Mouse (Mus musculus): ENCODE results near the gene Rhobtb1. TPM values are rescaled to one million over a fixed set of nuclear protein-coding genes. Genes with fewer than 3 reads are reported as not detected.

Gene Rhobtb1
- polyA plus RNA-seq, 1 experiment = 7.5 TPM

- H3K4me2 ChIP-seq (ENCODE audit: low read depth) = no peak overlapping the region
- no peak overlapping the region for H3K4me3 ChIP-seq
- no peak for TF ChIP-seq REST (IDR thresholded peaks at IDR 0.05; ENCODE audit: insufficient read depth, insufficient read length)
- no peak for TF ChIP-seq POLR2AphosphoS2 (IDR thresholded peaks at IDR 0.05; ENCODE audit: insufficient read length, low read depth)
- no peak for TF ChIP-seq TCF12 (IDR thresholded peaks at IDR 0.05; ENCODE audit: insufficient read depth, poor library complexity, severe bottlenecking)
- TF ChIP-seq CEBPB (IDR thresholded peaks at IDR 0.05; ENCODE audit: insufficient read depth, poor library complexity, severe bottlenecking) = no peak
- TF ChIP-seq E2F4 (IDR thresholded peaks at IDR 0.05; ENCODE audit: insufficient read depth) = no peak
- TF ChIP-seq POLR2A (IDR thresholded peaks at IDR 0.05; ENCODE audit: insufficient read length, low read depth) = no peak
- TF ChIP-seq USF1 (IDR thresholded peaks at IDR 0.05; ENCODE audit: low read depth) = no peak
- no peak for TF ChIP-seq SRF (IDR thresholded peaks at IDR 0.05; ENCODE audit: control insufficient read depth, insufficient read length, low read depth)
- TF ChIP-seq TCF3 (IDR thresholded peaks at IDR 0.05; ENCODE audit: insufficient read length, low read depth) = no peak
- TF ChIP-seq MYOD1 (IDR thresholded peaks at IDR 0.05; ENCODE audit: control insufficient read depth in 1 of 3, insufficient read length in 2 of 3, low read depth in 2 of 3) = no peak
- TF ChIP-seq MAX (IDR thresholded peaks at IDR 0.05; ENCODE audit: low read depth) = no peak
- no peaks in the 10 kb centered on the region for H3K27me3 ChIP-seq (ENCODE audit: control insufficient read depth, insufficient read depth, insufficient read length)
- H3K79me2 ChIP-seq (ENCODE audit: control insufficient read depth, insufficient read depth) = no peaks in the 10 kb centered on the region
- H3ac ChIP-seq (ENCODE audit: control insufficient read depth, insufficient read length) = no peak overlapping the region
- no peaks in the 10 kb centered on the region for H3K36me3 ChIP-seq (ENCODE audit: control insufficient read depth, insufficient read depth)
Observed at GRCm38 (mm10) chr10:69193721-69194120, 42.5 kb downstream of the Rhobtb1 start.

GRCm38 (mm10) chr10:69204677-69205400 lies 53.6 kb downstream of the Rhobtb1 start:
- H3K27me3 ChIP-seq (ENCODE audit: control insufficient read depth, insufficient read depth, insufficient read length) = no peaks in the 10 kb centered on the region
- no peak overlapping the region for H3ac ChIP-seq (ENCODE audit: control insufficient read depth, insufficient read length)
- TF ChIP-seq MYOD1 (IDR thresholded peaks at IDR 0.05; ENCODE audit: control insufficient read depth in 1 of 3, insufficient read length in 2 of 3, low read depth in 2 of 3) (no peak), REST (IDR thresholded peaks at IDR 0.05; ENCODE audit: insufficient read depth, insufficient read length) (no peak)
- no peaks in the 10 kb centered on the region for H3K36me3 ChIP-seq (ENCODE audit: control insufficient read depth, insufficient read depth)
- H3K79me2 ChIP-seq (ENCODE audit: control insufficient read depth, insufficient read depth) = no peaks in the 10 kb centered on the region
- no peak overlapping the region for H3K4me3 ChIP-seq
- peak overlapping the region; percentile 47 for H3K4me2 ChIP-seq (ENCODE audit: low read depth)

GRCm38 (mm10) chr10:69206081-69206480 lies 54.8 kb downstream of the Rhobtb1 start:
- Histone ChIP-seq H3K36me3 (ENCODE audit: control insufficient read depth, insufficient read depth) (no peaks in the 10 kb centered on the region), H3K4me2 (ENCODE audit: low read depth) (no peak overlapping the region)
- TF ChIP-seq REST (IDR thresholded peaks at IDR 0.05; ENCODE audit: insufficient read depth, insufficient read length) = no peak
- TF ChIP-seq TCF12 (IDR thresholded peaks at IDR 0.05; ENCODE audit: insufficient read depth, poor library complexity, severe bottlenecking) = no peak
- TF ChIP-seq CEBPB (IDR thresholded peaks at IDR 0.05; ENCODE audit: insufficient read depth, poor library complexity, severe bottlenecking) = no peak
- no peak for TF ChIP-seq USF1 (IDR thresholded peaks at IDR 0.05; ENCODE audit: low read depth)
- no peak for TF ChIP-seq MAX (IDR thresholded peaks at IDR 0.05; ENCODE audit: low read depth)
- TF ChIP-seq E2F4 (IDR thresholded peaks at IDR 0.05; ENCODE audit: insufficient read depth) = no peak
- TF ChIP-seq POLR2AphosphoS2 (IDR thresholded peaks at IDR 0.05; ENCODE audit: insufficient read length, low read depth) = no peak
- TF ChIP-seq MYOG (IDR thresholded peaks at IDR 0.05; ENCODE audit: control insufficient read depth in 1 of 3, insufficient read depth in 1 of 3, insufficient read length in 2 of 3, low read depth in 2 of 3) = no peak
- no peak for TF ChIP-seq MYOD1 (IDR thresholded peaks at IDR 0.05; ENCODE audit: control insufficient read depth in 1 of 3, insufficient read length in 2 of 3, low read depth in 2 of 3)
- no peak for TF ChIP-seq POLR2A (IDR thresholded peaks at IDR 0.05; ENCODE audit: insufficient read length, low read depth)

GRCm38 (mm10) chr10:69207481-69207880 lies 56.2 kb downstream of the Rhobtb1 start:
- Histone ChIP-seq H3K27me3 (ENCODE audit: control insufficient read depth, insufficient read depth, insufficient read length) (no peaks in the 10 kb centered on the region), H3K4me2 (ENCODE audit: low read depth) (peak overlapping the region; percentile 64), H3K79me2 (ENCODE audit: control insufficient read depth, insufficient read depth) (peaks cover 15% of the 10 kb centered on the region), H3K4me3 (no peak overlapping the region), H3ac (ENCODE audit: control insufficient read depth, insufficient read length) (no peak overlapping the region), H3K36me3 (ENCODE audit: control insufficient read depth, insufficient read depth) (no peaks in the 10 kb centered on the region)
- TF ChIP-seq MYOG (IDR thresholded peaks at IDR 0.05; ENCODE audit: control insufficient read depth in 1 of 3, insufficient read depth in 1 of 3, insufficient read length in 2 of 3, low read depth in 2 of 3) = no peak
- TF ChIP-seq REST (IDR thresholded peaks at IDR 0.05; ENCODE audit: insufficient read depth, insufficient read length) = no peak
- TF ChIP-seq MYOD1 (IDR thresholded peaks at IDR 0.05; ENCODE audit: control insufficient read depth in 1 of 3, insufficient read length in 2 of 3, low read depth in 2 of 3) = no peak
- no peak for TF ChIP-seq POLR2A (IDR thresholded peaks at IDR 0.05; ENCODE audit: insufficient read length, low read depth)
- no peak for TF ChIP-seq MAX (IDR thresholded peaks at IDR 0.05; ENCODE audit: low read depth)
- no peak for TF ChIP-seq TCF12 (IDR thresholded peaks at IDR 0.05; ENCODE audit: insufficient read depth, poor library complexity, severe bottlenecking)
- TF ChIP-seq USF1 (IDR thresholded peaks at IDR 0.05; ENCODE audit: low read depth) = no peak
- no peak for TF ChIP-seq POLR2AphosphoS2 (IDR thresholded peaks at IDR 0.05; ENCODE audit: insufficient read length, low read depth)
- no peak for TF ChIP-seq E2F4 (IDR thresholded peaks at IDR 0.05; ENCODE audit: insufficient read depth)
- no peak for TF ChIP-seq CEBPB (IDR thresholded peaks at IDR 0.05; ENCODE audit: insufficient read depth, poor library complexity, severe bottlenecking)
- TF ChIP-seq TCF3 (IDR thresholded peaks at IDR 0.05; ENCODE audit: insufficient read length, low read depth) = no peak
- TF ChIP-seq SRF (IDR thresholded peaks at IDR 0.05; ENCODE audit: control insufficient read depth, insufficient read length, low read depth) = no peak

More at GRCm38 (mm10) chr10:69206081-69206480, 54.8 kb downstream of the Rhobtb1 start:
- Histone ChIP-seq H3K79me2 (ENCODE audit: control insufficient read depth, insufficient read depth) (peaks cover 4% of the 10 kb centered on the region), H3K4me3 (no peak overlapping the region), H3K27me3 (ENCODE audit: control insufficient read depth, insufficient read depth, insufficient read length) (no peaks in the 10 kb centered on the region), H3ac (ENCODE audit: control insufficient read depth, insufficient read length) (no peak overlapping the region)
